Mouse (Mus musculus): ENCODE measurements around the gene Robo3. TPM values are rescaled to one million over a fixed set of nuclear protein-coding genes. Genes with fewer than 3 reads are reported as not detected.
A peak's percentile ranks its signal among the peaks of the same experiment; 100 is the strongest.

Robo3 gene
- polyA plus RNA-seq, 1 experiment from 2014 or later, result 0.11 TPM

- TF ChIP-seq CTCF (IDR thresholded peaks at IDR 0.05; ENCODE audit: low read depth) (no peak), EP300 (optimal IDR thresholded peaks at IDR 0.05) (no peak)
- Histone ChIP-seq H3K4me1 (replicated peaks; ENCODE audit: control insufficient read depth, insufficient read depth) (peaks cover 6% of the 10 kb centered on the region; the same call in 1 of the 2 replicates), H3K4me3 (ENCODE audit: low read depth, low read length) (peak overlapping the region; percentile 49), H3K36me3 (ENCODE audit: control insufficient read depth, insufficient read depth, low read length) (no peaks in the 10 kb centered on the region), H3K9me3 (ENCODE audit: control insufficient read depth, low read length) (no peaks in the 10 kb centered on the region), H3K4me2 (replicated peaks; ENCODE audit: low read depth) (peak overlapping the region; percentile 77), H3K27ac (replicated peaks) (no peak overlapping the region), H3K27me3 (ENCODE audit: control insufficient read depth, insufficient read depth, low read length) (peaks cover 13% of the 10 kb centered on the region), H3K9ac (ENCODE audit: low read length) (peak overlapping the region; percentile 45)
- WGBS, result 1% methylated on average over 67 of the region's 81 CpGs
- peak; percentile 27 for DNase-seq (ENCODE audit: low spot score)
- 0 out of 2 replicates have a peak, but pooled peaks have one; percentile 43 for ATAC-seq (ENCODE audit: low FRiP score, low TSS enrichment)
Observed at GRCm38 (mm10) chr9:37460043-37460960, 27.3 kb upstream of the Robo3 start.

- no peak overlapping the region for H3K9ac ChIP-seq (ENCODE audit: low read length)
- H3K4me1 ChIP-seq (replicated peaks; ENCODE audit: control insufficient read depth, insufficient read depth), result peaks cover 6% of the 10 kb centered on the region; the same call in 1 of the 2 replicates
- no peak for DNase-seq (ENCODE audit: low spot score)
- WGBS, result 4% methylated on average over 9 of the region's 9 CpGs
- H3K4me3 ChIP-seq (ENCODE audit: low read depth, low read length), result peak overlapping the region; percentile 49
- TF ChIP-seq EP300 (optimal IDR thresholded peaks at IDR 0.05) (no peak), CTCF (IDR thresholded peaks at IDR 0.05; ENCODE audit: low read depth) (no peak)
- H3K27me3 ChIP-seq (ENCODE audit: control insufficient read depth, insufficient read depth, low read length), result peaks cover 13% of the 10 kb centered on the region
- no peaks in the 10 kb centered on the region for H3K36me3 ChIP-seq (ENCODE audit: control insufficient read depth, insufficient read depth, low read length)
- ATAC-seq (ENCODE audit: low FRiP score, low TSS enrichment), result no peak
- H3K4me2 ChIP-seq (replicated peaks; ENCODE audit: low read depth), result peak overlapping the region; percentile 77
- H3K27ac ChIP-seq (replicated peaks), result no peak overlapping the region
- H3K9me3 ChIP-seq (ENCODE audit: control insufficient read depth, low read length), result no peaks in the 10 kb centered on the region
Observed at GRCm38 (mm10) chr9:37459665-37460042, 26.6 kb upstream of the Robo3 start.

- Histone ChIP-seq H3K4me1 (replicated peaks; ENCODE audit: control insufficient read depth, insufficient read depth) (peaks cover 6% of the 10 kb centered on the region; the same call in 1 of the 2 replicates), H3K36me3 (ENCODE audit: control insufficient read depth, insufficient read depth, low read length) (no peaks in the 10 kb centered on the region), H3K27ac (replicated peaks) (no peak overlapping the region), H3K9me3 (ENCODE audit: control insufficient read depth, low read length) (no peaks in the 10 kb centered on the region), H3K4me2 (replicated peaks; ENCODE audit: low read depth) (no peak overlapping the region), H3K27me3 (ENCODE audit: control insufficient read depth, insufficient read depth, low read length) (peaks cover 20% of the 10 kb centered on the region), H3K4me3 (ENCODE audit: low read depth, low read length) (no peak overlapping the region), H3K9ac (ENCODE audit: low read length) (no peak overlapping the region)
- TF ChIP-seq CTCF (IDR thresholded peaks at IDR 0.05; ENCODE audit: low read depth), result no peak
- no peak for TF ChIP-seq EP300 (optimal IDR thresholded peaks at IDR 0.05)
- 58% methylated on average over 1 of the region's 1 CpGs for WGBS
- no peak for ATAC-seq (ENCODE audit: low FRiP score, low TSS enrichment)
- DNase-seq (ENCODE audit: low spot score), result no peak
Observed at GRCm38 (mm10) chr9:37457151-37457550, 24.1 kb upstream of the Robo3 start.

GRCm38 (mm10) chr9:37456481-37456910, 23.4 kb upstream of the Robo3 start:
- WGBS, result under 1% methylated on average over 17 of the region's 20 CpGs
- DNase-seq (ENCODE audit: low spot score) (no peak), ATAC-seq (ENCODE audit: low FRiP score, low TSS enrichment) (0 out of 2 replicates have a peak, but pooled peaks have one; percentile 41)
- peaks cover 20% of the 10 kb centered on the region for H3K27me3 ChIP-seq (ENCODE audit: control insufficient read depth, insufficient read depth, low read length)
- peak overlapping the region; percentile 45 for H3K4me2 ChIP-seq (replicated peaks; ENCODE audit: low read depth)
- no peaks in the 10 kb centered on the region for H3K36me3 ChIP-seq (ENCODE audit: control insufficient read depth, insufficient read depth, low read length)
- H3K9me3 ChIP-seq (ENCODE audit: control insufficient read depth, low read length), result no peaks in the 10 kb centered on the region
- TF ChIP-seq CTCF (IDR thresholded peaks at IDR 0.05; ENCODE audit: low read depth) (no peak), EP300 (optimal IDR thresholded peaks at IDR 0.05) (no peak)
- H3K4me1 ChIP-seq (replicated peaks; ENCODE audit: control insufficient read depth, insufficient read depth), result peaks cover 6% of the 10 kb centered on the region; the same call in 1 of the 2 replicates
- peak overlapping the region; percentile 22; the same call in 1 of the 2 replicates for H3K4me3 ChIP-seq (ENCODE audit: low read depth, low read length)
- H3K27ac ChIP-seq (replicated peaks), result no peak overlapping the region
- H3K9ac ChIP-seq (ENCODE audit: low read length), result no peak overlapping the region

- Histone ChIP-seq H3K27ac (replicated peaks) (no peak overlapping the region), H3K27me3 (ENCODE audit: control insufficient read depth, insufficient read depth, low read length) (peaks cover 16% of the 10 kb centered on the region), H3K4me1 (replicated peaks; ENCODE audit: control insufficient read depth, insufficient read depth) (peaks cover 6% of the 10 kb centered on the region; the same call in 1 of the 2 replicates), H3K9ac (ENCODE audit: low read length) (no peak overlapping the region), H3K9me3 (ENCODE audit: control insufficient read depth, low read length) (no peaks in the 10 kb centered on the region), H3K4me2 (replicated peaks; ENCODE audit: low read depth) (no peak overlapping the region), H3K36me3 (ENCODE audit: control insufficient read depth, insufficient read depth, low read length) (no peaks in the 10 kb centered on the region), H3K4me3 (ENCODE audit: low read depth, low read length) (0 out of 2 replicates have a peak overlapping the region, but pooled peaks have one; percentile 22)
- 3% methylated on average over 8 of the region's 8 CpGs for WGBS
- no peak for TF ChIP-seq EP300 (optimal IDR thresholded peaks at IDR 0.05)
- TF ChIP-seq CTCF (IDR thresholded peaks at IDR 0.05; ENCODE audit: low read depth), result no peak
- no peak for DNase-seq (ENCODE audit: low spot score)
- ATAC-seq (ENCODE audit: low FRiP score, low TSS enrichment), result no peak
Observed at GRCm38 (mm10) chr9:37455868-37456267, 22.8 kb upstream of the Robo3 start.

Measured in stomach, postnatal 0 days (tissue).